Mouse (Mus musculus) lung, adult 2 months (tissue): ENCODE measurements around the gene Sbp.

Experiments used
- CTCF ChIP-seq: fragments of 200-500 bp; IDR thresholded peaks from 2 replicates; pipeline ENCODE4 v1.5.1; 2011; ENCODE audit warnings: mild to moderate bottlenecking, low read length, control low read depth; ENCODE audit not compliant: insufficient read depth
- POLR2A ChIP-seq: fragments of 200-500 bp; IDR thresholded peaks from 2 replicates; pipeline ENCODE4 v1.6.1; 2011; ENCODE audit warnings: low read depth, mild to moderate bottlenecking, control low read depth, low read length, borderline replicate concordance; ENCODE audit errors: extremely low read depth

GRCm38 (mm10) chr17:23976665-23977064 is 35.2 kb downstream of the Sbp start:
- TF ChIP-seq CTCF (no peak), POLR2A (no peak)
